Mouse (Mus musculus) brain, adult 10 weeks (tissue): ENCODE measurements around the gene Fscn2. TPM values are rescaled to one million over a fixed set of nuclear protein-coding genes. Genes with fewer than 3 reads are reported as not detected.

Experiments
- polyA plus RNA-seq: library from polyadenylated mRNA; stranded (reverse); fragments of 350-450 nt; fragmentation: Illumina TruSeq; extraction: RNeasy Lipid Tissue Mini Kit (QIAGEN cat#74804); gene quantifications from one replicate; pipeline ENCODE4 v1.2.3, GENCODE M21; 2015; ENCODE audit warnings: low read depth, low replicate concordance

The Fscn2 gene
- polyA plus RNA-seq, result not detected

GRCm38 (mm10) chr11:120361295-120361694 is at the start of gene Fscn2:
TSS of gene Fscn2 (plus strand) at chr11:120361534.

GRCm38 (mm10) chr11:120347791-120348683 is 13.3 kb upstream of the Fscn2 start, which contains the start of gene Actg1:
TSS of gene Actg1 (minus strand) at chr11:120348542.

GRCm38 (mm10) chr11:120378611-120379540 is 17.5 kb downstream of the Fscn2 start, which contains the start of gene Faap100:
TSS of gene Faap100 (minus strand) at chr11:120378764.

Other genes starting within 250 kb of the Fscn2 start
- gene Slc38a10, start 210.2 kb upstream of the Fscn2 start, polyA plus RNA-seq, result 48.6 TPM
- 9.7 TPM for gene Bahcc1, start 128.6 kb upstream of the Fscn2 start, polyA plus RNA-seq
- 1,148 TPM for gene Actg1, start 13.0 kb upstream of the Fscn2 start, polyA plus RNA-seq
- 8.7 TPM for gene Faap100, start 17.2 kb downstream of the Fscn2 start, polyA plus RNA-seq
- gene Nploc4, start 76.2 kb downstream of the Fscn2 start, polyA plus RNA-seq, result 40.8 TPM
- not detected for gene Tspan10, start 81.1 kb downstream of the Fscn2 start, polyA plus RNA-seq
- not detected for gene Pde6g, start 92.0 kb downstream of the Fscn2 start, polyA plus RNA-seq
- 16.1 TPM for gene Oxld1, start 96.5 kb downstream of the Fscn2 start, polyA plus RNA-seq
- 28.0 TPM for gene Ccdc137, start 96.6 kb downstream of the Fscn2 start, polyA plus RNA-seq
- 53.0 TPM for gene Arl16, start 106.1 kb downstream of the Fscn2 start, polyA plus RNA-seq
- 132 TPM for gene Mrpl12, start 123.1 kb downstream of the Fscn2 start, polyA plus RNA-seq
- gene Slc25a10, start 130.3 kb downstream of the Fscn2 start, polyA plus RNA-seq, result 16.9 TPM
- not detected for gene Gcgr, start 169.2 kb downstream of the Fscn2 start, polyA plus RNA-seq
- 153 TPM for gene Mcrip1, start 188.2 kb downstream of the Fscn2 start, polyA plus RNA-seq
- gene Ppp1r27, start 189.6 kb downstream of the Fscn2 start, polyA plus RNA-seq, result not detected
- gene P4hb, start 211.7 kb downstream of the Fscn2 start, polyA plus RNA-seq, result 124 TPM
- gene Arhgdia, start 220.1 kb downstream of the Fscn2 start, polyA plus RNA-seq, result 289 TPM
- gene Alyref, start 236.8 kb downstream of the Fscn2 start, polyA plus RNA-seq, result 25.6 TPM
- 98.4 TPM for gene Anapc11, start 236.9 kb downstream of the Fscn2 start, polyA plus RNA-seq
- not detected for gene Npb, start 246.9 kb downstream of the Fscn2 start, polyA plus RNA-seq